Mouse (Mus musculus): Measurements from ENCODE around the gene Bnc1.

- TF ChIP-seq CTCF (IDR thresholded peaks at IDR 0.05; ENCODE audit: control insufficient read depth, insufficient read depth, low read length) (no peak), POLR2A (IDR thresholded peaks at IDR 0.05; ENCODE audit: borderline replicate concordance, control insufficient read depth, low read depth, low read length) (no peak)
Measured at GRCm38 (mm10) chr7:82016751-82017710, 24.9 kb upstream of the Bnc1 start.

Data from bone marrow, adult 2 months (tissue).